Mouse (Mus musculus): ENCODE results near the gene Shmt1. TPM values are rescaled to one million over a fixed set of nuclear protein-coding genes. Genes with fewer than 3 reads are reported as not detected.
"Not testable (repeated sequence)": the region's sequence is repeated elsewhere in the genome, so short reads cannot be mapped to it uniquely, and the experiment has no call there.

The Shmt1 gene
- 6.5 and 13.4 TPM in 2 replicates for polyA plus RNA-seq (2012; rRNA removed)

DNA sequence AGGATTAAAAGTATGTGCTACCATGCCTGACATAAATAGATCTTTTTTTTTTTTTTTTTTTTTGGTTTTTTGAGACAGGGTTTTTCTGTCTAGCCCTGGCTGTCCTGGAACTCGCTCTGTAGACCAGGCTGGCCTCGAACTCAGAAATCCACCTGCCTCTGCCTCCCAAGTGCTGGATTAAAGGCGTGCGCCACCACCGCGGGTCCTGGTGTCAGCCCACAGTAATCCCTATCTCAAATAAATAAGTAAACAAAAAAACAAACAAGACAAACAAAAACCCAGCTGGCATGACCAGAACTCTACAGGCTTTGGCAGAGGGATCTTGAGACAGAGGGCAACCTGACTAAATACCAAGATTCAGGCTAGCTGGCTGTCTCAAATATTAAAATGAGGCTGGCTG lies at the start of gene Shmt1:
TSS of gene Shmt1 (minus strand) at position 101 of the 400 bp plus-strand sequence.
- DNase-seq (ENCODE audit: low read depth), result not testable (repeated sequence)

DNA sequence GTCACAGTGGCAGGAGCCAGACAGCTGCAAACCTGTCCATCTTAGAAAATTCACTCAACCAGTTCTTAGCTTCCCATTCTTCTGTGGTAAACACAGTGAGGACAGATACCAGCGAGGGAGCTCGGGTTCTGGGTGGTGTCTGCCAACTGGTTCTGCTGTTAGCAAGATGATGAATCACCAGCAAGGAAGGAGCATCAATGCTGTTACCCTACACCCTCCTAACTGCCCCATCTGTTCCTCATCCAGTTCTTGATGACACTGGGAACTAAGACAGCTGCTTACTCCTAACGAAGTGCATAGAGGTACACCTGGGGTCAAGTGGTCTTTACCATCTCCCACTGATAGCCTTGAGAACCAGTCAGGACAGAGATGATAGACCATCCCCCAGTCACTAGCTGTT lies 45.1 kb upstream of the Shmt1 start:
- no peak for DNase-seq (ENCODE audit: low read depth)
- TF ChIP-seq CTCF (IDR thresholded peaks at IDR 0.05; ENCODE audit: borderline replicate concordance, extremely low read depth, insufficient read depth, insufficient read length), result no peak
- TF ChIP-seq POLR2A (IDR thresholded peaks at IDR 0.05; ENCODE audit: borderline replicate concordance, extremely low read depth, insufficient read depth, insufficient read length, poor library complexity, severe bottlenecking), result no peak

DNA sequence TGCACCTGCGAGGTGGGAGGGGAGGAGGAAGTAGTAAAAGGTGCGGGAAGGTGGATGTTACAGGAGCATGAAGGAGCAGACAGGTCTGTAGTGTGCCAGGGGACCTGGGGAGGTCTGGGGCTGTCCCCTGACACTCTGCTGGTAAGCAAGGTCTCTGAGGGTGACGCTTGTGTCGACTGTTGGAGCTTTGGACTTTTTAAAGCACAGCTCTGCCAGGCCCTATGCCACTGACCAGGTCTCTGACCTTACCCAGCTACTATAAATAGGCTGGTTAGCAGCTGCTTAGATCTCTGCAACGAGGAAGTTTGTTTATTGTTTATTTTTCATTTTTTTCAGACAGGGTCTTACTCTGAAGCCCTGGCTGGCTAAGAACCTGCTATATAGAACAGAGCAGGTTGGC lies 33.9 kb upstream of the Shmt1 start:
- no peak for TF ChIP-seq POLR2A (IDR thresholded peaks at IDR 0.05; ENCODE audit: borderline replicate concordance, extremely low read depth, insufficient read depth, insufficient read length, poor library complexity, severe bottlenecking)
- no peak for TF ChIP-seq CTCF (IDR thresholded peaks at IDR 0.05; ENCODE audit: borderline replicate concordance, extremely low read depth, insufficient read depth, insufficient read length)
- no peak for DNase-seq (ENCODE audit: low read depth)

DNA sequence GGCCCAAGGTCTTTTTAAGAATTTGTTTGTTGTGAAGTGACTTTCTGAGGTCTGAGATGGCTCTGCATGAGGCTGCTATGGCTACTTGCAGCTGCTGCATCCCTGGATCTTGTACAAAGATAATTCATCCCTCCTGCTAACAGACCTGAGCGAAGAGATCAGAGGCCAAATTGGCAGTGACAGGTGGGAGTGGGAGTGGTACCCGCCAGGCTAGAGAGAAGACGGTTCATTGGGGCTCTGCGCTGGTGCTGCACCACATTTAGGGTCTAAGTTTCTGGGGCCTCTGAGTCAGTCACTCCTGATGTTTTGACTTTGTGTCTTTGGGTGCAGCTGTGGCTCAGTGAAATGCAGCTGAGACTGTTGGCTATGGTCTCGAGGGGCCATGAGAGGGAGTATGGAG lies 31.9 kb upstream of the Shmt1 start:
- no peak for DNase-seq (ENCODE audit: low read depth)
- no peak for TF ChIP-seq POLR2A (IDR thresholded peaks at IDR 0.05; ENCODE audit: borderline replicate concordance, extremely low read depth, insufficient read depth, insufficient read length, poor library complexity, severe bottlenecking)
- no peak for TF ChIP-seq CTCF (IDR thresholded peaks at IDR 0.05; ENCODE audit: borderline replicate concordance, extremely low read depth, insufficient read depth, insufficient read length)

DNA sequence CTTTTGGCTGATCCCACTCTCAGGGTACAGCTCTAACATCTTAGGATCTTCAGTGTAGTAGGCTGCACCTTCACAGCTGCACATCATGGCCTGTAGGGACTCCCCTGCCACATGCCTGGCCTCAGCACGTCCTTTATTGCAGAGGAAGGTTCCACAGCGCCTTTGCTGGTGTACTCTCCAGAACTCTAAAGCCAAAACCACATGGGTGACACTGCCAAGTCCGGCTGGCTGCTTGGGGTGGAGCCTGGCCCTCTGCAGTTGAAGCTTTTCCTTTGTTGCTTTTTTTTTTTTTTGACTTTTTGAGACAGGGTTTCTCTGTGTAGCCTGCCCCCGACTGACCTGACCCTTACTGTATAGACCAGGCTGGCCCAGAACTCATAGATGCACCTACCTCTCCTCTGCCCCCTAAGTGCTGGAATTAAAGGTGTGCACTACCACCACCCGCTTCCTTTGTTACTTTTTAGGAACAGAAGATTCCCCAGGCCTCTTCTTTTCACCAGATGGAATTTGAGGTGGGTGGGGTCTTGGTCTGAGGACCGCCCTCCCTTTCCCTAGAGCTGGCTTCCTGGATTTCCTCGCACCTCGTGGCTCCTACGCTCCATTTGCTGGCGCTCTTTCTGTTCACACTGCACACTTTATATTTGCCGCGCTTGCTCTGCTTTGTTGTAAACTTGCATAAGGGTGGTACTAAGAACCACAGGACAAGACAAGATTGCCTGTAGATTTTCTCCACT lies 30.1 kb upstream of the Shmt1 start:
- no peak for TF ChIP-seq CTCF (IDR thresholded peaks at IDR 0.05; ENCODE audit: borderline replicate concordance, extremely low read depth, insufficient read depth, insufficient read length)
- no peak for TF ChIP-seq POLR2A (IDR thresholded peaks at IDR 0.05; ENCODE audit: borderline replicate concordance, extremely low read depth, insufficient read depth, insufficient read length, poor library complexity, severe bottlenecking)
- DNase-seq (ENCODE audit: low read depth), result no peak

DNA sequence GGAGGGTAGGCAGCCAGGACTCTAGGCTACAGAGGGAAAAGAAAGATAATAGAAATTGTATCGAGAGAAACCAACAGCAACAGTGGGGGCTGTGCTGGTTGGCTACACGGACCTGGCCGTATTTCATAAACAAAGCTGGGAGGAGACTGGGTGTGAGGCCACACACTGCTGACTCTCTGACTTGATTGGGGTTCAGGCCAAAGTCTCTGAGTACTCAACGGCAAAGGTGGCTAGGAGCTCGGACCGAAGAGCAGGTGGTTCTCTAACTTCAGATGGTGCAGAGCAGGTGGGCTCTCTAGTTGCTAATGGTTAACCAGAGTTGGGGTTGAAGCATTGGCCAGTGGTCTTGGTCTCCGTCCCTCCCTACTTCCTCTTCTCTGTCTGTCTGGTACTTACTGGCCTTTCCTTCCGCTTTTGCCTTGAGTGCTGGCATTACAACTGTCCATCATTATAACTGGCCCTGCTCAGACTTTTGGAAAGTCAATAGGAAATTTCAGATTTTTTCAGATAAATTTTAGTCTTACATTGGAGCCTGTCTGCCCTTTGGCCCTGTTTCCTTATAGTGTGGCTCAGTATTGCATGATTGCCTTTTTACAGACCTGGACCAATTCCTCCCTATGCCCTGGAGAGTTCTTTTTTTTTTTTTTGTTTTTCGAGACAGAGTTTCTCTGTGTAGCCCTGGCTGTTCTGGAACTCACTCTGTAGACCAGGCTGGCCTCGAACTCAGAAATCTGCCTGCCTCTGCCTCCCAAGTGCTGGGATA lies 26.3 kb upstream of the Shmt1 start:
- no peak for DNase-seq (ENCODE audit: low read depth)
- TF ChIP-seq POLR2A (IDR thresholded peaks at IDR 0.05; ENCODE audit: borderline replicate concordance, extremely low read depth, insufficient read depth, insufficient read length, poor library complexity, severe bottlenecking), result no peak
- TF ChIP-seq CTCF (IDR thresholded peaks at IDR 0.05; ENCODE audit: borderline replicate concordance, extremely low read depth, insufficient read depth, insufficient read length), result no peak

DNA sequence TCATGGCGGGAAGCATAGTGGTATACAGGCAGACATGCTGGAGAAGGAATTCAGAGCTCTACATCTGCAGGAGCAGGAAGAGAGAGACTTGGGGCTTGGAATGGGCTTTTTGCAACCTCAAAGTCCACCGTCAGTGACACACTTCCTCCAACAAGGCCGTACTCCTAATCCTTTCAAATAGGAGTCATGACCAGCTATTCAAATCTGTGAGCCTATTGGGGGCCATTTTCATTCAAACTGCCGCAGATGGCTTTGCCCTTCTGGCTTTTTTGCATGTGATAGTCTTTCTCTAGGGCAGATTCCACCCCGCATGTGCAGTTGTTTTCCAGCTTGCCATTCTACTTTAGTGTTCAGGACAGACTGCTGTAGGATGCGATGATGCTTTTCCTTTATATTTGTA lies 25.4 kb upstream of the Shmt1 start:
- TF ChIP-seq POLR2A (IDR thresholded peaks at IDR 0.05; ENCODE audit: borderline replicate concordance, extremely low read depth, insufficient read depth, insufficient read length, poor library complexity, severe bottlenecking), result no peak
- no peak for TF ChIP-seq CTCF (IDR thresholded peaks at IDR 0.05; ENCODE audit: borderline replicate concordance, extremely low read depth, insufficient read depth, insufficient read length)

DNA sequence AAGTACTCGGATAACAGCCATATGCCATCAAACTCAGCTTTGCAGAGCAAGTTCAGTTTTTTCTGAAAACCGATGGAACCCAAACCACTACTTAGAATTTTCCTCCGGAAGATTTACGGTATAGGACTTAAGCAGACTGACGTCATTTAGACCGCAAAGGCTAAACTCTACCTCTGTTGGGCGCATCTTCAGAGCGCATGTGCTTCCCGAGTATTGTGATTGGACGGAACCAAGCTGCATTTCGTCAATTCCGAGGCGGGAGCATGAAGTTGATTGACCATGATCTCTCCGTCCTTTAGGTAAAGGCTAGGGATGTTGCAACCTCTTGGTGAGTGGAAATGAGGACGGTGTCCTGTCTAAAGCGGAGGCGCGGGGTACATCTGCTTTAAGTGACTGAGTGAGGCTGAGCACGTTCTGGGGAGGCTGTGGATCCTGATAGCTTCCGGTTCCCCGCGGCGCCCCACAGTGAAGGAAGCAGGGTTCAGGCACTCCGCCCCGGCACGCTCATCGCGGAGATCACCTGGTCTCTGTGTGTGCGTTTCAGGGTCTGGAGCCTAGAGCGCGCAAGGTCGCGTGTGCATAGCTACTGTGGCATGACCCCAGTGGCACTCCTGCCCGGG lies 19.0 kb upstream of the Shmt1 start, which contains the start of gene Dhrs7b:
TSS of gene Dhrs7b (plus strand) at position 199 of the 620 bp plus-strand sequence.
- peak; percentile 99 for DNase-seq (ENCODE audit: low read depth)
- TF ChIP-seq CTCF (IDR thresholded peaks at IDR 0.05; ENCODE audit: borderline replicate concordance, extremely low read depth, insufficient read depth, insufficient read length) (no peak), POLR2A (IDR thresholded peaks at IDR 0.05; ENCODE audit: borderline replicate concordance, extremely low read depth, insufficient read depth, insufficient read length, poor library complexity, severe bottlenecking) (no peak)

More for the DNA sequence above, 25.4 kb upstream of the Shmt1 start:
- no peak for DNase-seq (ENCODE audit: low read depth)

DNA sequence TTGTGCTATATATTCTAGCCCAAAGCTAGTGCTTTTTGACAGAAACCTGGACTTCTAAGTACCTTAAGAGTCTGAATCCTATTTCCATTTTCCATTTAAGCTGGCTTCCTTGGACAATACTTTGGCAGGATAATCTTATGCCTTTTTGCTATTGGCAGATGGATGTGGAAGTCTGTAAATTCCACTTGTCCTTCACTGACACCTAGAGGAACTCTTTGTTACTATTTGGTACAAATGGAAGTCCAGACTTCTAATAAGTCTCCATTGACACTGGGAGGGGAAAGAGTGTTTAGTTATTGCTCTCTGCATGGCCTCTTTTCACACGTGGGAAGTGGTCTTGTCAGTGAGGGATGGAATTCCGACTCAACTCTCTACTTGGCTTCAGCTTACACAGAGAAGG lies 17.4 kb upstream of the Shmt1 start:
- peak; percentile 27 for DNase-seq (ENCODE audit: low read depth)
- TF ChIP-seq CTCF (IDR thresholded peaks at IDR 0.05; ENCODE audit: borderline replicate concordance, extremely low read depth, insufficient read depth, insufficient read length) (no peak), POLR2A (IDR thresholded peaks at IDR 0.05; ENCODE audit: borderline replicate concordance, extremely low read depth, insufficient read depth, insufficient read length, poor library complexity, severe bottlenecking) (no peak)

DNA sequence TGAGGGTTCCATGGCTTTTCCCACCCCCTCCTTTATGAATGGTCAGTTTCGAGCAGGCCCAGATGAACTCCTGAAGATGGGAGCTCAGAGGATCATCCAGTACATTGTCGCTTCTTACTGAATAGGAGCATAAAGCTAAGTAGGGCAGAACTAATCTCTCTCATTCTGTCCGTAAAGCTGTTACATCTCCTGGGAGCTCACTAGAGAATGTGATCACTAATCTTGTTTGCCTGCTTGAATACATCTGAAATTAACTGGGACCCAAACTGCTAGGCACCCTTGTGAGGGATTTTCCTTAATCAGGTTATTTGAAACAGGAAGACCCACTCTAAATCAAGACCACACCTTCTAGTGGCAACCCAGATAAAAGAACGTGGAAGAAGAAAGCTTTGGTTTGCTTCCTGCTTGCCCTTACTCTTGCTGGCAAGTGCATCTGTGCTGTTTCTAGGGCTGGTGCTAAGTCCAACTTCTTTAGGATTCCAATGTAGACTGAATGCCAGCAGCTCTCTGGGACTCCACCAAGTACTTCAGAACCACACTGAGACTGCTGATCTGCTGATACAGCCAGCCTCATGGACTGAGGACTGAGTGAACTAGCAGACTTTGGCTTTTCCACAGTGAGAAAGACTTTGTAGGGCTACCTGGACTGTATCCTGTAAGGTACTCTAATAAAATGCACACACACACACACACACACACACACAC lies 15.9 kb upstream of the Shmt1 start:
- TF ChIP-seq CTCF (IDR thresholded peaks at IDR 0.05; ENCODE audit: borderline replicate concordance, extremely low read depth, insufficient read depth, insufficient read length) (no peak), POLR2A (IDR thresholded peaks at IDR 0.05; ENCODE audit: borderline replicate concordance, extremely low read depth, insufficient read depth, insufficient read length, poor library complexity, severe bottlenecking) (no peak)
- DNase-seq (ENCODE audit: low read depth), result peak; percentile 8

DNA sequence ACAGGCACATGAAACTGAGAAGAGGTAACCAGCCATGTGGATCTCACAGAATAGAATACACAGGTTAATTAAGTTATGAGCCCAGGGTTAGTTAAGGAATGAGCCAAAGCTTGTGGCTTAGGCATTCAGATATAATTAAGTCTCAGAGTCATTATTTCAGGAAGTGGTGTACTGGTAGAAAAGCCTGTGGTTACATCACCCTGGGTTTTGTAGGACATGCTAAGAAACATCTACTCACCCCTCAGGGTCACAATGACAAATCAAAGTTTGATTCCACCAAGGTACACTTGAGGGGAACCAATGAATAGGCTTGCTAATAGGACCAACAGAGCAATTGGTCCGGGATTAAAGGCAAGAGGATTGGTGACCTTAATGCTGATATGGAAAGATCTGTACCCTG lies 15.2 kb upstream of the Shmt1 start:
- TF ChIP-seq CTCF (IDR thresholded peaks at IDR 0.05; ENCODE audit: borderline replicate concordance, extremely low read depth, insufficient read depth, insufficient read length) (no peak), POLR2A (IDR thresholded peaks at IDR 0.05; ENCODE audit: borderline replicate concordance, extremely low read depth, insufficient read depth, insufficient read length, poor library complexity, severe bottlenecking) (no peak)
- DNase-seq (ENCODE audit: low read depth), result no peak
